In genomic region chr14:48207119-48207518, GRCm38 (mm10) we compare ENCODE assay signal across 9 mouse cellular contexts.
DNase-seq lines count a peak whose midpoint lies in the region; ATAC-seq and TF ChIP-seq lines count a peak whose summit lies in the region.
"Had no signal": no experiment of that assay in that cellular context is flagged by ENCODE, and none has a peak within 500 bp of the region (broad histone marks: within the 10 kb centered on the region; RNA-seq: fewer than 3 reads in every experiment).

No protein-coding gene starts in this region.

- no peak overlapping the region for H3K9ac ChIP-seq in kidney, embryonic 15.5 days
- no peak overlapping the region for H3K9ac ChIP-seq in heart, adult 2 months (ENCODE audit: low read depth, low read length)

- intact Hi-C loops in heart, adult 2 months (cut with DNase I) = no loop called here

- no peak for TF ChIP-seq CTCF in heart, adult 2 months (IDR thresholded peaks at IDR 0.05)

- peak overlapping the region; percentile 70 for H3K27ac ChIP-seq in kidney, embryonic 15.5 days
- peak overlapping the region; percentile 4; the same call in 1 of the 2 replicates for H3K27ac ChIP-seq in heart, adult 2 months
- H3K27ac ChIP-seq: macrophage had no signal

- H3K4me3 ChIP-seq in kidney, embryonic 15.5 days (replicated peaks) = no peak overlapping the region
- H3K4me3 ChIP-seq in heart, adult 2 months = no peak overlapping the region

- 0 out of 2 replicates have a peak, but pooled peaks cover 2% of the 10 kb centered on the region for H3K27me3 ChIP-seq in kidney, embryonic 15.5 days
- H3K27me3 ChIP-seq in heart, adult 2 months (ENCODE audit: control insufficient read depth, insufficient read depth, low read length) = no peaks in the 10 kb centered on the region

- peak overlapping the region; percentile 44 for H3K4me2 ChIP-seq in kidney, embryonic 15.5 days

- DNase-seq in kidney, adult 18-20 months = no peak
- DNase-seq in heart, adult 2 months = peak; percentile 60 to 67
- DNase-seq in kidney, postnatal 10 days = peak; percentile 84
- peak; percentile 61 to 85 for DNase-seq in lung, postnatal 4 days
- no peak for DNase-seq in adrenal gland, adult (ENCODE audit: inconsistent age in 2 of 2, low spot score in 1 of 2)
- DNase-seq in testis, postnatal 10 days (ENCODE audit: low spot score) = no peak
- no peak for DNase-seq in spleen, postnatal 36 days (ENCODE audit: low spot score in 2 of 2)

- WGBS in kidney, embryonic 15.5 days = 13% methylated on average over 15 of the region's 15 CpGs
- 20% methylated on average over 15 of the region's 15 CpGs for WGBS in heart, adult 2 months

- H3K36me3 ChIP-seq in kidney, embryonic 15.5 days = no peaks in the 10 kb centered on the region
- H3K36me3 ChIP-seq in heart, adult 2 months (ENCODE audit: control insufficient read depth, insufficient read depth, low read length) = no peaks in the 10 kb centered on the region

- no peak for TF ChIP-seq EP300 in heart, adult 2 months (IDR thresholded peaks at IDR 0.05; ENCODE audit: insufficient read depth, low read depth, low read length)

- no peak for TF ChIP-seq POLR2A in heart, adult 2 months (IDR thresholded peaks at IDR 0.05; ENCODE audit: insufficient read depth, low read depth, low read length)

- peaks cover 77% of the 10 kb centered on the region for H3K4me1 ChIP-seq in kidney, embryonic 15.5 days
- H3K4me1 ChIP-seq in heart, adult 2 months (ENCODE audit: control insufficient read depth, insufficient read depth, low read length) = peaks cover 4% of the 10 kb centered on the region

- no peaks in the 10 kb centered on the region for H3K9me3 ChIP-seq in kidney, embryonic 15.5 days (replicated peaks)

- ATAC-seq in kidney, embryonic 15.5 days (replicated peaks; ENCODE audit: low FRiP score) = peak; percentile 70

- H3K79me2 ChIP-seq in heart, adult 2 months (replicated peaks; ENCODE audit: control insufficient read depth, insufficient read depth, low read length) = no peaks in the 10 kb centered on the region

Comparison
In these comparisons a context has a peak if more than half of its experiments do, and no peak if none do; other contexts are left out.
1. DNase-seq: peak in heart, adult 2 months (2 of 2), kidney, postnatal 10 days (single experiment) and lung, postnatal 4 days (2 of 2); none in kidney, adult 18-20 months (single experiment), adrenal gland, adult (0 of 2), testis, postnatal 10 days (single experiment) and spleen, postnatal 36 days (0 of 2).